Mouse (Mus musculus): ENCODE results near the gene Dscaml1. TPM values are rescaled to one million over a fixed set of nuclear protein-coding genes. Genes with fewer than 3 reads are reported as not detected.

The Dscaml1 gene
- polyA plus RNA-seq, 1 experiment from 2014 or later: 0.01 TPM

- 58% methylated on average over 3 of the region's 3 CpGs for WGBS (ENCODE audit: insufficient replicate concordance)
These were observed 276.8 kb downstream of the Dscaml1 start for GRCm38 (mm10) chr9:45703236-45703635.

GRCm38 (mm10) chr9:45704441-45704840, 278.0 kb downstream of the Dscaml1 start:
- no peak overlapping the region for H3K4me2 ChIP-seq
- H3K36me3 ChIP-seq (replicated peaks): no peaks in the 10 kb centered on the region
- H3K27ac ChIP-seq (replicated peaks): no peak overlapping the region
- 33% methylated on average over 3 of the region's 3 CpGs for WGBS (ENCODE audit: insufficient replicate concordance)
- no peak overlapping the region for H3K9ac ChIP-seq
- H3K4me3 ChIP-seq (replicated peaks): no peak overlapping the region
- ATAC-seq (ENCODE audit: insufficient read depth): no peak
- no peaks in the 10 kb centered on the region for H3K4me1 ChIP-seq (replicated peaks)
- no peaks in the 10 kb centered on the region for H3K27me3 ChIP-seq
- no peaks in the 10 kb centered on the region for H3K9me3 ChIP-seq (replicated peaks)

More at GRCm38 (mm10) chr9:45703236-45703635, 276.8 kb downstream of the Dscaml1 start:
- Histone ChIP-seq H3K9ac (no peak overlapping the region), H3K9me3 (replicated peaks) (no peaks in the 10 kb centered on the region), H3K4me1 (replicated peaks) (no peaks in the 10 kb centered on the region), H3K4me2 (no peak overlapping the region), H3K4me3 (replicated peaks) (no peak overlapping the region), H3K27ac (replicated peaks) (no peak overlapping the region), H3K36me3 (replicated peaks) (no peaks in the 10 kb centered on the region), H3K27me3 (no peaks in the 10 kb centered on the region)
- ATAC-seq (ENCODE audit: insufficient read depth): no peak

- Histone ChIP-seq H3K9me3 (replicated peaks) (no peaks in the 10 kb centered on the region), H3K27me3 (no peaks in the 10 kb centered on the region), H3K4me1 (replicated peaks) (no peaks in the 10 kb centered on the region), H3K4me2 (no peak overlapping the region), H3K27ac (replicated peaks) (no peak overlapping the region), H3K9ac (no peak overlapping the region), H3K4me3 (replicated peaks) (no peak overlapping the region), H3K36me3 (replicated peaks) (no peaks in the 10 kb centered on the region)
- WGBS (ENCODE audit: insufficient replicate concordance): 62% methylated on average over 11 of the region's 11 CpGs
- no peak for ATAC-seq (ENCODE audit: insufficient read depth)
These were observed 283.9 kb downstream of the Dscaml1 start for GRCm38 (mm10) chr9:45710300-45710699.

GRCm38 (mm10) chr9:45715387-45715786, 289.0 kb downstream of the Dscaml1 start:
- Histone ChIP-seq H3K27me3 (no peaks in the 10 kb centered on the region), H3K4me1 (replicated peaks) (no peaks in the 10 kb centered on the region), H3K4me3 (replicated peaks) (no peak overlapping the region), H3K9me3 (replicated peaks) (no peaks in the 10 kb centered on the region), H3K9ac (no peak overlapping the region), H3K27ac (replicated peaks) (no peak overlapping the region), H3K4me2 (no peak overlapping the region), H3K36me3 (replicated peaks) (no peaks in the 10 kb centered on the region)
- 46% methylated on average over 3 of the region's 3 CpGs for WGBS (ENCODE audit: insufficient replicate concordance)
- no peak for ATAC-seq (ENCODE audit: insufficient read depth)

- Histone ChIP-seq H3K9me3 (replicated peaks) (no peaks in the 10 kb centered on the region), H3K36me3 (replicated peaks) (no peaks in the 10 kb centered on the region), H3K27ac (replicated peaks) (no peak overlapping the region), H3K9ac (no peak overlapping the region), H3K4me1 (replicated peaks) (no peaks in the 10 kb centered on the region), H3K4me3 (replicated peaks) (no peak overlapping the region), H3K27me3 (no peaks in the 10 kb centered on the region; the same call in 1 of the 2 replicates), H3K4me2 (no peak overlapping the region)
- ATAC-seq (ENCODE audit: insufficient read depth): no peak
- 50% methylated on average over 7 of the region's 7 CpGs for WGBS (ENCODE audit: insufficient replicate concordance)
These were observed 293.6 kb downstream of the Dscaml1 start for GRCm38 (mm10) chr9:45719997-45720396.

- Histone ChIP-seq H3K9me3 (replicated peaks) (no peaks in the 10 kb centered on the region), H3K4me2 (no peak overlapping the region), H3K4me1 (replicated peaks) (no peaks in the 10 kb centered on the region), H3K27me3 (no peaks in the 10 kb centered on the region), H3K4me3 (replicated peaks) (no peak overlapping the region), H3K9ac (no peak overlapping the region), H3K36me3 (replicated peaks) (no peaks in the 10 kb centered on the region), H3K27ac (replicated peaks) (no peak overlapping the region)
- no peak for ATAC-seq (ENCODE audit: insufficient read depth)
- WGBS (ENCODE audit: insufficient replicate concordance): 64% methylated on average over 5 of the region's 5 CpGs
These were observed 305.4 kb downstream of the Dscaml1 start for GRCm38 (mm10) chr9:45731851-45732250.

- Histone ChIP-seq H3K27ac (replicated peaks) (no peak overlapping the region), H3K4me2 (no peak overlapping the region), H3K4me1 (replicated peaks) (no peaks in the 10 kb centered on the region), H3K9me3 (replicated peaks) (no peaks in the 10 kb centered on the region), H3K27me3 (no peaks in the 10 kb centered on the region), H3K9ac (no peak overlapping the region), H3K36me3 (replicated peaks) (no peaks in the 10 kb centered on the region), H3K4me3 (replicated peaks) (no peak overlapping the region)
- no peak for ATAC-seq (ENCODE audit: insufficient read depth)
- WGBS (ENCODE audit: insufficient replicate concordance): 46% methylated on average over 6 of the region's 6 CpGs
These were observed 306.8 kb downstream of the Dscaml1 start for GRCm38 (mm10) chr9:45733246-45733645.

GRCm38 (mm10) chr9:45739001-45739701, 312.7 kb downstream of the Dscaml1 start:
- Histone ChIP-seq H3K9me3 (replicated peaks) (no peaks in the 10 kb centered on the region), H3K27ac (replicated peaks) (no peak overlapping the region), H3K27me3 (peaks cover 2% of the 10 kb centered on the region), H3K36me3 (replicated peaks) (no peaks in the 10 kb centered on the region), H3K9ac (no peak overlapping the region), H3K4me2 (no peak overlapping the region), H3K4me1 (replicated peaks) (no peaks in the 10 kb centered on the region), H3K4me3 (replicated peaks) (no peak overlapping the region)
- no peak for ATAC-seq (ENCODE audit: insufficient read depth)
- 46% methylated on average over 12 of the region's 12 CpGs for WGBS (ENCODE audit: insufficient replicate concordance)

- Histone ChIP-seq H3K4me1 (replicated peaks) (peaks cover 2% of the 10 kb centered on the region; the same call in 1 of the 2 replicates), H3K27me3 (peaks cover 5% of the 10 kb centered on the region), H3K4me2 (no peak overlapping the region), H3K9ac (no peak overlapping the region), H3K27ac (replicated peaks) (no peak overlapping the region), H3K4me3 (replicated peaks) (no peak overlapping the region), H3K9me3 (replicated peaks) (no peaks in the 10 kb centered on the region), H3K36me3 (replicated peaks) (no peaks in the 10 kb centered on the region)
- ATAC-seq (ENCODE audit: insufficient read depth): no peak
- 58% methylated on average over 17 of the region's 17 CpGs for WGBS (ENCODE audit: insufficient replicate concordance)
These were observed 313.5 kb downstream of the Dscaml1 start for GRCm38 (mm10) chr9:45739702-45740583.

- Histone ChIP-seq H3K4me3 (replicated peaks) (no peak overlapping the region), H3K9ac (no peak overlapping the region), H3K4me2 (no peak overlapping the region), H3K27me3 (peaks cover 9% of the 10 kb centered on the region), H3K27ac (replicated peaks) (no peak overlapping the region), H3K9me3 (replicated peaks) (no peaks in the 10 kb centered on the region), H3K4me1 (replicated peaks) (peaks cover 7% of the 10 kb centered on the region; the same call in 1 of the 2 replicates), H3K36me3 (replicated peaks) (no peaks in the 10 kb centered on the region)
- 50% methylated on average over 2 of the region's 2 CpGs for WGBS (ENCODE audit: insufficient replicate concordance)
- no peak for ATAC-seq (ENCODE audit: insufficient read depth)
These were observed 314.2 kb downstream of the Dscaml1 start for GRCm38 (mm10) chr9:45740584-45740980.

- ATAC-seq (ENCODE audit: insufficient read depth): peak; percentile 56
- H3K36me3 ChIP-seq (replicated peaks): no peaks in the 10 kb centered on the region
- no peak overlapping the region for H3K27ac ChIP-seq (replicated peaks)
- peaks cover 11% of the 10 kb centered on the region for H3K27me3 ChIP-seq
- WGBS (ENCODE audit: insufficient replicate concordance): 22% methylated on average over 7 of the region's 7 CpGs
- H3K9me3 ChIP-seq (replicated peaks): no peaks in the 10 kb centered on the region
- no peak overlapping the region for H3K9ac ChIP-seq
- H3K4me3 ChIP-seq (replicated peaks): no peak overlapping the region
- peaks cover 7% of the 10 kb centered on the region; the same call in 1 of the 2 replicates for H3K4me1 ChIP-seq (replicated peaks)
- H3K4me2 ChIP-seq: no peak overlapping the region
These were observed 319.0 kb downstream of the Dscaml1 start for GRCm38 (mm10) chr9:45745451-45745850.

All from liver, embryonic 15.5 days (tissue).